Mouse (Mus musculus) left cerebral cortex, adult 18-20 months (tissue): Measurements from ENCODE around the gene Esp22. TPM values are rescaled to one million over a fixed set of nuclear protein-coding genes. Genes with fewer than 3 reads are reported as not detected.
"Not testable (repeated sequence)": the region's sequence is repeated elsewhere in the genome, so short reads cannot be mapped to it uniquely, and the experiment has no call there.

Experiments used
- DNase-seq, 2 experiments: peaks; one replicate each; pipeline ENCODE4 v3.0.0; 2021 to 2022; ENCODE audit warnings: low spot score in 2 of 2, mixed read lengths in 1 of 2
- long read RNA-seq, 2 experiments: library from polyadenylated mRNA; stranded (forward); transcript quantifications; one replicate each; pipeline ENCODE4 v2.0.0; 2021
- total RNA-seq, 2 experiments: library from RNA; stranded (reverse); gene quantifications; 2 replicates each; pipeline ENCODE4 v1.2.3; 2021

The Esp22 gene
- not detected for total RNA-seq
- long read RNA-seq, experiment 1, result 0 reads
- long read RNA-seq, experiment 2, result 0 reads

GRCm38 (mm10) chr17:39095034-39095433 lies at the start of gene Esp22:
Gene Esp22 (plus strand): TSS chr17:39095334.
- no peak for DNase-seq

GRCm38 (mm10) chr17:39063641-39064040 lies 31.5 kb upstream of the Esp22 start:
- DNase-seq, result no peak

- DNase-seq, result no peak
Observed at GRCm38 (mm10) chr17:39076937-39077336, 18.2 kb upstream of the Esp22 start, which contains the start of gene Esp23. Gene Esp23 (minus strand): TSS chr17:39077037.

GRCm38 (mm10) chr17:39107126-39107525 lies 12.0 kb downstream of the Esp22 start:
- not testable (repeated sequence) for DNase-seq

GRCm38 (mm10) chr17:39129156-39129555 lies 34.0 kb downstream of the Esp22 start:
- not testable (repeated sequence) for DNase-seq

Other genes with a start within 250 kb of the Esp22 start
- gene Esp24, start 58.6 kb upstream of the Esp22 start, total RNA-seq, result not detected
- gene Gm21903, start 52.0 kb upstream of the Esp22 start, total RNA-seq, result not detected
- gene Esp23, start 18.3 kb upstream of the Esp22 start, total RNA-seq, result not detected